Mouse (Mus musculus) monocyte, adult 2 months (primary cell): ENCODE measurements around the gene Kctd12.

Experiments used
- DNase-seq, 2 experiments: peaks; one replicate each; pipeline ENCODE4 v3.0.0; 2022; ENCODE audit warnings: low spot score in 2 of 2, low read depth in 1 of 2

Gene Kctd12

DNA sequence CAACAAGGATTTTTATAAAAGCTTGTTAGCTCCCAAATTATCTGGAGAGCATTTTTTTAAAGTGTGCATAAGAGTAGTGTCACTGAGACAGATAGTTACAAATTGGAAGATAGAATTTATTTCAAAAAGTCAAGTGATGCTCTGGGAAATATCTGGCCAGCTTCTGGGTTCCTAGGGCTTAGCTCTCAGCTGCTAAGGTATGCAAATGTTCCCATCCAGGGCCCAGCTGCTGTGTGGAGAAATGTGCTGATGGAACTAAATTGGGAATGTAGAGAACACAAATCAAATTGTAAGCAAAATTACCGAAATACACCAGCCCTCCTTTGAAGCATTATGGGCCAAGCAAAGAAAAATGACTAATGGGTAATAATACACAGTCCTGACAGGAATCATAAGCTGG lies 16.6 kb downstream of the Kctd12 start:
- DNase-seq = no peak

DNA sequence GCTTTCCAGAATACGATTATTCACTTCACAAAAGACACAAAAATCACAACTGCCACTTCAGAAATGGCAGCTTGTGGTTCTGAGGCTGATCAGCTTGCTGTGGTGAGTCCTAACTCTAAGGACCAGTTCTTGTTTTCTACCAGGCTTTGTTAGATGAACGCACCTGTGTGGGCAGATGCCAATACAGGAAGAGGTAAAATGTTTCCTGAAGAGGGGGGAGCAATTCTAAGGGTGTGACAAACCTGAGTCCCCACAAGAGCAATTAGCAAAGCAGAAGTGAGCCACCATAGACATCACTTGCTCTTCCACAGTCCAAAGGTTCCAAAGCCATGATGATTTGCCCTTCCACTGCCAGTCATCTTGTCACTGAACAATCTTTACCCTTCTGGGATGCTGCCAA lies 20.4 kb downstream of the Kctd12 start:
- DNase-seq = no peak

DNA sequence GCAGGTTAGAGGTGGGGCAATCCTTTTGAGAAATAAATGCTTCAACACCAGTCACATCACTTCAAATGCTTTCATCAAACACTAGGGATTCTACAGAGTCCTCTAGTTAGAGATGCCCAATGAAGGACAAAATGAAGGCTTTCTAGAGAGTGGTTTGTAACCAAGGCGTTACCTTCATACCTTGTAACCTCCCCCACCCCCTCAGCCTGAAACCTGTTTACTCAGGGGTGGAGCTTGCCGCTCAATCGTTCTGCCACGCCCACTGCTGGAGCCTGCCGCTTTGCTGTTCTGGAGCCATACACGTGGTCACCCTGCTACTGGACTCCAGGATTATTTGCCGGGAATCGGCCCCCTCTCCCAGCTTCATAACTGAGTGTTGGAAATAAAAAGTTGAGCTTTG lies 28.9 kb downstream of the Kctd12 start:
- DNase-seq = no peak

- DNase-seq = no peak
Observed at GRCm38 (mm10) chr14:102951974-102952373, 30.5 kb downstream of the Kctd12 start.

DNA sequence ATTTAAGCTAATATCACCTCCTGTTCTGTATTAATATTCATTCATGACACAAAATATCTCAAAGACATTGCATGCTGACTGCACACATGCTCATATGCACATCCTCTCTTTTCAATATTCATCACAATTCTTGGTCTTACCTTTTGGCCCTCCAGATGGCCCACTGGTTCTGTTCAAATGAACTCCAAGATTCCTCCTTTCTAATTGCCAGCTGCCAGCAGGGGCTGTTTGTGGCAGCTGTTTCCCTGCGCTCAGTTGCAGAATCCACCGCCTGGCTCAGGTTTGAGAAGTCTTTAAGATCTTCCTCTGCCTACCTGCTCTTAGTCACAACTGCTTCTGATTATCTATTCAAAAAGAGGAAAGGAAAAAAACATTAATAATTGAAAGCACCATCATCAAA lies 34.6 kb downstream of the Kctd12 start:
- DNase-seq = no peak

GRCm38 (mm10) chr14:102942222-102942843 lies 40.1 kb downstream of the Kctd12 start:
- no peak for DNase-seq

DNA sequence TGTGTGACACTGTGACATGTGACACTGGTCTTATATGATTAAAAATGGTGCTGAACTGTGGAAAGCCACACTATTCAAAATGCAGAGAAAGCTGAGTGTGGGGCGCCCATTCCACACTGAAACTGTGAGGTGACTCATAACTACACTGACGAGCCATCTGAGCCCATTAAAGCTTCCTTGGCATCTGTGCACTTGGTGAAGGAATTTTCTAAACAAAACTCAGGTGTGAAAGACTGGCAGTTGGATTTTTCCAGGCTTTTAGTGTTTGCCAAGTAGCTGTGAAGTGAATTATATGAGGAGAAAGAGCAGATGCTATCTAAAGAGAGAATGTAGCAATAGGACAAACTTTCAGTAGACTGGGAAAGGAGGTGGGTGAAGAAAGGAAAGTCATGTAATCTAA lies 47.6 kb downstream of the Kctd12 start:
- no peak for DNase-seq

GRCm38 (mm10) chr14:102930933-102931332 lies 51.5 kb downstream of the Kctd12 start:
- DNase-seq = no peak

- DNase-seq = no peak
Observed at GRCm38 (mm10) chr14:102929545-102929944, 52.9 kb downstream of the Kctd12 start.

GRCm38 (mm10) chr14:102927847-102928466 lies 54.5 kb downstream of the Kctd12 start:
- no peak for DNase-seq
